Mouse (Mus musculus): ENCODE data around the gene Exoc3l4. TPM values are rescaled to one million over a fixed set of nuclear protein-coding genes. Genes with fewer than 3 reads are reported as not detected.

Gene Exoc3l4
- polyA plus RNA-seq, 1 experiment from 2014 or later = 7.3 TPM

DNA sequence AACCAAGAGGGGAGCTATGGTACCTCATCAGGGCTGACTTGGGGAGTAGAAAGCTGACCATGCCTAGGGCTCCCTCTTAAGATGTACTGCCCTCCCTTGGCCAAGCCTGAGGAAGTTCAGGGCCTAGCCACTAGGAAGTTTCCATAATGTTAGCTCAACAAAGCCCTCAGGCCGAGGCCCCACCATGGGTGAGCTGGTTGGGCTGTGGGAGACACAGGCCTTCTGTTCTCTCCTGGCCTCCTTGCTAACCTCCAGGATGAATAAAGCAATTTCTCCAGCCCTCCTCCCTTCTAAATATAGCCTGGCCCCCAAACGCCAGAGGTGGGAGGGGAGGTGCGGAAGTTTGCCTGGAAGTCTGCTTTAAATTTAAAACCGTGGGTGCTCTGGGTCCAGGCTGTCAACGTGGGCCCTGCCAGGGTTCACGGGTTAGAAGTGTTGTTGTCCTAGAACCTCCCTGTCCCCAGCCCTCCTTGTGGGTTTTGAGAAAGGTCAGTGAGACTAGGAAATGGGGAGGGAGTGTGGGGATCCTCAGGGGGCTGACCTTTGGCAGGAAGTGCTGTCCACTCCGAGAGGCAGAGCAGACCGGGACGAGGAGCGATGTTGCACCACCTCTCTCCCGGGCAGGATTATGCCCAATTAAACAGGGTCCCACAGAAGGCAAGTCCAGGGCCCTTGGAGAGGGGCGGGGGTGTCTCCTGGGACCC is 4.1 kb upstream of the Exoc3l4 start:
- Histone ChIP-seq H3K9me3 (ENCODE audit: control insufficient read depth, low read length) (no peaks in the 10 kb centered on the region), H3K9ac (ENCODE audit: low read length) (peak overlapping the region; percentile 45; the same call in 1 of the 2 replicates), H3K4me2 (replicated peaks; ENCODE audit: low read depth) (peak overlapping the region; percentile 54), H3K27me3 (ENCODE audit: control insufficient read depth, insufficient read depth, low read length) (no peaks in the 10 kb centered on the region), H3K36me3 (ENCODE audit: control insufficient read depth, insufficient read depth, low read length) (no peaks in the 10 kb centered on the region), H3K27ac (replicated peaks) (peak overlapping the region; percentile 56), H3K4me1 (replicated peaks; ENCODE audit: control insufficient read depth, insufficient read depth) (peaks cover 7% of the 10 kb centered on the region), H3K4me3 (ENCODE audit: low read depth, low read length) (peak overlapping the region; percentile 19)
- DNase-seq (ENCODE audit: low spot score) (no peak), ATAC-seq (ENCODE audit: low FRiP score, low TSS enrichment) (no peak; the same call in 1 of the 2 replicates)
- peak; percentile 42 for TF ChIP-seq CTCF (IDR thresholded peaks at IDR 0.05; ENCODE audit: low read depth)
- no peak for TF ChIP-seq EP300 (optimal IDR thresholded peaks at IDR 0.05)
- 25% methylated on average over 12 of the region's 12 CpGs for WGBS

DNA sequence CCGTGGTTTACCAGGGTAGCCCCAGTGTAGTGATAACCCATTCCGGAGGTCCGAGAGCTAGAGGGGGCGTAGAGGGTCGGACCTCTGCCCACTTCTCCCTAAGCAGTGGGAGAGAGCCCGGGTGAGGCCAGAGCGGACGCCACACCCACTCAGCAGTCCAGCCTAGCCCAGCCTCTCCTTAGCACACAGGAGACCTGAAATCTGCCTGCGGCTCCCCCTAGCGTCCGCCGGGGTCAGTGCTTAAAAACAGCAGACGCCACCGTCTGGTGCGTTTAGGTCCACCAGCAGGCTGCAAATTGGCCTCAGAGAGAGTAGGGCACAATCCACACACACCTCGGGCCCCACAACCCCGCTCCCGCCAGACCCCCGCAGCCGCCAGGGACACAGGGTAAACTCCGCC is 3.5 kb upstream of the Exoc3l4 start:
- peak; percentile 90 for ATAC-seq (ENCODE audit: low FRiP score, low TSS enrichment)
- Histone ChIP-seq H3K9ac (ENCODE audit: low read length) (peak overlapping the region; percentile 45; the same call in 1 of the 2 replicates), H3K4me3 (ENCODE audit: low read depth, low read length) (peak overlapping the region; percentile 19), H3K4me1 (replicated peaks; ENCODE audit: control insufficient read depth, insufficient read depth) (peaks cover 7% of the 10 kb centered on the region), H3K9me3 (ENCODE audit: control insufficient read depth, low read length) (no peaks in the 10 kb centered on the region), H3K27me3 (ENCODE audit: control insufficient read depth, insufficient read depth, low read length) (no peaks in the 10 kb centered on the region), H3K36me3 (ENCODE audit: control insufficient read depth, insufficient read depth, low read length) (no peaks in the 10 kb centered on the region), H3K27ac (replicated peaks) (peak overlapping the region; percentile 56; the same call in 1 of the 2 replicates), H3K4me2 (replicated peaks; ENCODE audit: low read depth) (peak overlapping the region; percentile 54)
- peak; percentile 94 for DNase-seq (ENCODE audit: low spot score)
- TF ChIP-seq EP300 (optimal IDR thresholded peaks at IDR 0.05) = no peak
- TF ChIP-seq CTCF (IDR thresholded peaks at IDR 0.05; ENCODE audit: low read depth) = peak; percentile 99
- 1% methylated on average over 21 of the region's 21 CpGs for WGBS

DNA sequence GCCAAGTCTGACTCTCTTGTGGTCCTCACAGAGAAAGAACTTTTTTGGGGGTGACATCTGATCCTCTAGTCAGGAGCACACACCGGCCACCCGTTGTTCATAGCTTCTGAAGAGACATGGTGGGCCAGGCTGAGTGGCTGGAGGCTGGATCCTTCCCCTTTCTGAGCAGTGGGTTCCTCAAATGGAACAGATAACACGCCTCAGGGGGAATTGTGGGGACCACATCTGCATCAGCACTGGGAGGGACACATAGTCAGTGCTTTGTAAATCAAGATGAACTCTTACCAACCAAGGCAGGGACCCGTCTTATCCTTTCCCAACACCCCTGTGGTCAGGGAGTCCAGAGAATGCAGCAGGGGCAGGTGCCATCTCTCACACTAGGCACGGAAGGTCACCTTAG is 3.1 kb downstream of the Exoc3l4 start:
- no peaks in the 10 kb centered on the region for H3K36me3 ChIP-seq (ENCODE audit: control insufficient read depth, insufficient read depth, low read length)
- ATAC-seq (ENCODE audit: low FRiP score, low TSS enrichment) (no peak), DNase-seq (ENCODE audit: low spot score) (no peak)
- WGBS = 87% methylated on average over 5 of the region's 5 CpGs
- no peaks in the 10 kb centered on the region for H3K9me3 ChIP-seq (ENCODE audit: control insufficient read depth, low read length)
- H3K4me1 ChIP-seq (replicated peaks; ENCODE audit: control insufficient read depth, insufficient read depth) = 0 out of 2 replicates have a peak, but pooled peaks cover 7% of the 10 kb centered on the region
- TF ChIP-seq CTCF (IDR thresholded peaks at IDR 0.05; ENCODE audit: low read depth) (no peak), EP300 (optimal IDR thresholded peaks at IDR 0.05) (no peak)
- no peak overlapping the region for H3K9ac ChIP-seq (ENCODE audit: low read length)
- H3K4me3 ChIP-seq (ENCODE audit: low read depth, low read length) = no peak overlapping the region
- no peak overlapping the region for H3K27ac ChIP-seq (replicated peaks)
- no peak overlapping the region for H3K4me2 ChIP-seq (replicated peaks; ENCODE audit: low read depth)
- H3K27me3 ChIP-seq (ENCODE audit: control insufficient read depth, insufficient read depth, low read length) = peaks cover 14% of the 10 kb centered on the region; the same call in 1 of the 2 replicates

DNA sequence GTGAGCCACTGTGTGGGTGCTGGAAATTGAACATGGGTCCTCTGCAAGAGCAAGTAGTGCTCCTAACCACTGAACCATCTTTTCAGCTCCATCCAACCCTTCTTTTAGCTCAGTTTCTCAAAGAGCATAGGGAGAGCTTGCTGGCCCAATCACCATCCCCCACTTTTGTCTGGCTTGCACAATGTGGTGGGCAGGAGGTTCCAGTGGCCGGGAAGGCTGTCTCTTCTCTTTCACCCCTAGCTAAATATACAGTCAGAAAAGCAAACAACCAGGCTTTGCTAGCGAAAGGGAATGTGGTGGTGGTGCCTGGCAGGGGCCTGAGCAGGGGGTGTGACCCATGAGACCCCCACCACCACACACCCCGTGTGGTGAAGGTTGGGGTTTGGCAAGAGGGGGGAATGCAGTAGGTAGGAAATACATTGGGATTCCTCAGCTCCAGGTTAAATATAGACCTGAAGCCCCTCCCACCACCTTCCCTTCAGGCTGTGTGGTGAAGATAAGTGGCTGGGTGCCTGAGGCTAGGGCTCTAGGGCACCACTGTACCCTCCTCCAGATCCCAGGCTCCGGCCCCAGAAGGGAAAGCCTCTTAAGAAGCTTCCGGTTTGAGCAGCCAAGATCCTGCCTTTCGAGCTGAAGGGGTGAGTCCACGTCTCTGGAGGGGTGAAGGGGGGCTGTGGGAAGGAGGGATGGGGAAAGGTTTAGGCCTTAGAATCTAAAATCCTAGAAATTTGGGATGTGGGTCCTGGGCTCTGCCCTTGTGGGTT is 4.3 kb downstream of the Exoc3l4 start:
- Histone ChIP-seq H3K36me3 (ENCODE audit: control insufficient read depth, insufficient read depth, low read length) (no peaks in the 10 kb centered on the region), H3K9ac (ENCODE audit: low read length) (no peak overlapping the region), H3K4me2 (replicated peaks; ENCODE audit: low read depth) (no peak overlapping the region), H3K4me1 (replicated peaks; ENCODE audit: control insufficient read depth, insufficient read depth) (0 out of 2 replicates have a peak, but pooled peaks cover 7% of the 10 kb centered on the region), H3K4me3 (ENCODE audit: low read depth, low read length) (no peak overlapping the region), H3K9me3 (ENCODE audit: control insufficient read depth, low read length) (no peaks in the 10 kb centered on the region), H3K27me3 (ENCODE audit: control insufficient read depth, insufficient read depth, low read length) (peaks cover 14% of the 10 kb centered on the region; the same call in 1 of the 2 replicates), H3K27ac (replicated peaks) (no peak overlapping the region)
- ATAC-seq (ENCODE audit: low FRiP score, low TSS enrichment) (no peak), DNase-seq (ENCODE audit: low spot score) (no peak)
- TF ChIP-seq CTCF (IDR thresholded peaks at IDR 0.05; ENCODE audit: low read depth) (no peak), EP300 (optimal IDR thresholded peaks at IDR 0.05) (no peak)
- 31% methylated on average over 7 of the region's 7 CpGs for WGBS

DNA sequence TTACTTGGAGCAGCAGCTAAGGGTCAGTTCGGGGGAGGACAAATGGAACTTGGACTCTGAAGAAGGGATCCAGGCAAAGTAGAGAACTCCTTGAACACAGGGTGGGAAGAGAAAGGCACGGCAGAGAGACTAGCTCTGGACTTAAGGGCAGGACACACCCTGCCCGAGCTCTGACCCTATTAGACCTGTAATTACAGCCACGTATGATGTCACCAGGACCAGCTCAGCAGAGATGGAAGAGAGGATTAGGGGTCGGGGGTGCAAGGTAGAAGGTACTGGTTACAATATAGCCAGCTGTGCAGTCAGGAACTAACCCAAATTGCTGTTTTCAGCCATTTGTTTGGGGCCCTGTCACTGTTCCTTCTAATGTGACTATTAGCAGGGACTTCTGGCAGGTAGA is 6.0 kb downstream of the Exoc3l4 start:
- H3K27me3 ChIP-seq (ENCODE audit: control insufficient read depth, insufficient read depth, low read length) = peaks cover 14% of the 10 kb centered on the region; the same call in 1 of the 2 replicates
- WGBS = 68% methylated on average over 5 of the region's 5 CpGs

More for the DNA sequence above, 6.0 kb downstream of the Exoc3l4 start:
- ATAC-seq (ENCODE audit: low FRiP score, low TSS enrichment) = no peak
- H3K4me1 ChIP-seq (replicated peaks; ENCODE audit: control insufficient read depth, insufficient read depth) = 0 out of 2 replicates have a peak, but pooled peaks cover 2% of the 10 kb centered on the region
- H3K36me3 ChIP-seq (ENCODE audit: control insufficient read depth, insufficient read depth, low read length) = no peaks in the 10 kb centered on the region
- TF ChIP-seq EP300 (optimal IDR thresholded peaks at IDR 0.05) (no peak), CTCF (IDR thresholded peaks at IDR 0.05; ENCODE audit: low read depth) (no peak)
- no peak overlapping the region for H3K27ac ChIP-seq (replicated peaks)
- H3K4me3 ChIP-seq (ENCODE audit: low read depth, low read length) = no peak overlapping the region
- no peak overlapping the region for H3K4me2 ChIP-seq (replicated peaks; ENCODE audit: low read depth)
- H3K9me3 ChIP-seq (ENCODE audit: control insufficient read depth, low read length) = no peaks in the 10 kb centered on the region
- no peak overlapping the region for H3K9ac ChIP-seq (ENCODE audit: low read length)
- no peak for DNase-seq (ENCODE audit: low spot score)

Data from stomach, postnatal 0 days (tissue).